Mouse (Mus musculus) CH12.LX (cell line): ENCODE results near the gene Sema7a. TPM values are rescaled to one million over a fixed set of nuclear protein-coding genes. Genes with fewer than 3 reads are reported as not detected.

ENCODE experiments used
- DNase-seq: peaks from one replicate; pipeline ENCODE4 v3.0.0-alpha.2; 2013; ENCODE audit errors: extremely low read depth
- H3K27ac ChIP-seq: 2 replicates; pipeline ENCODE4 v1.5.1; 2012; ENCODE audit warnings: low read depth, mild to moderate bottlenecking, control low read depth, moderate library complexity; ENCODE audit not compliant: insufficient read depth
- H3K27me3 ChIP-seq: replicated peaks from 2 replicates; pipeline ENCODE3; 2012; ENCODE audit warnings: inconsistent platforms
- H3K36me3 ChIP-seq, 2 experiments: replicated peaks in 1 of 2; 2 replicates each; pipeline versions ENCODE3 to v1.6.1; 2012; ENCODE audit warnings: inconsistent platforms in 1 of 2, low read length in 1 of 2, mild to moderate bottlenecking in 1 of 2, mixed read lengths in 1 of 2, moderate library complexity in 1 of 2; ENCODE audit not compliant: control insufficient read depth in 1 of 2, insufficient read depth in 1 of 2
- H3K4me1 ChIP-seq, 2 experiments: 2 replicates each; pipeline ENCODE4 v1.6.1; 2012; ENCODE audit warnings: inconsistent platforms in 1 of 2, moderate library complexity in 1 of 2; ENCODE audit not compliant: insufficient read depth in 2 of 2, control insufficient read depth in 1 of 2
- H3K4me2 ChIP-seq: 2 replicates; pipeline ENCODE4 v1.6.1; 2012; ENCODE audit warnings: low read depth, mild to moderate bottlenecking, control low read depth; ENCODE audit not compliant: poor library complexity, insufficient read depth, severe bottlenecking
- H3K4me3 ChIP-seq, 3 experiments: fragments of 150-350 bp in 1 of 3; sonication (generic) in 1 of 3; replicated peaks in 1 of 3; 2 replicates each; pipeline versions ENCODE3 to v1.5.1; 2011 to 2012; ENCODE audit warnings: low read depth in 2 of 3, low read length in 2 of 3, mild to moderate bottlenecking in 2 of 3, moderate library complexity in 2 of 3, control low read depth in 1 of 3, improper control_type of control experiment in 1 of 3, inconsistent platforms in 1 of 3, mixed read lengths in 1 of 3; ENCODE audit not compliant: poor library complexity in 1 of 3
- H3K79me2 ChIP-seq: replicated peaks from 2 replicates; pipeline ENCODE4 v1.6.1; 2012; ENCODE audit warnings: mild to moderate bottlenecking, moderate library complexity; ENCODE audit not compliant: control insufficient read depth, poor library complexity, insufficient read depth, severe bottlenecking; ENCODE audit errors: extremely low read depth
- H3K9ac ChIP-seq: 2 replicates; pipeline ENCODE4 v1.6.1; 2012; ENCODE audit warnings: low read depth, mild to moderate bottlenecking, control low read depth, moderate library complexity; ENCODE audit not compliant: insufficient read depth
- H3K9me3 ChIP-seq: replicated peaks from 2 replicates; pipeline ENCODE3; 2012; ENCODE audit warnings: low read length, inconsistent platforms, mixed read lengths
- BHLHE40 ChIP-seq: IDR thresholded peaks from 2 replicates; pipeline ENCODE4 v1.6.1; 2011; ENCODE audit warnings: mild to moderate bottlenecking, low read depth, low read length, improper control_type of control experiment
- CHD1 ChIP-seq: IDR thresholded peaks from 2 replicates; pipeline ENCODE4 v1.6.1; 2012; ENCODE audit warnings: low read depth, low read length, improper control_type of control experiment, inconsistent platforms
- CHD2 ChIP-seq: IDR thresholded peaks from 2 replicates; pipeline ENCODE4 v1.6.1; 2011; ENCODE audit warnings: low read length, improper control_type of control experiment
- CTCF ChIP-seq, 2 experiments: IDR thresholded peaks in 1 of 2; conservative IDR thresholded peaks in 1 of 2; 2 replicates each; pipeline ENCODE4 v1.5.1; 2011 to 2012; ENCODE audit warnings: low read depth in 2 of 2, low read length in 2 of 2, improper control_type of control experiment in 1 of 2, inconsistent platforms in 1 of 2, mild to moderate bottlenecking in 1 of 2, moderate library complexity in 1 of 2
- E2F4 ChIP-seq: IDR thresholded peaks from 2 replicates; pipeline ENCODE4 v1.6.1; 2011; ENCODE audit warnings: low read depth, low read length, improper control_type of control experiment; ENCODE audit not compliant: insufficient replicate concordance
- ELF1 ChIP-seq: IDR thresholded peaks from 2 replicates; pipeline ENCODE4 v1.6.1; 2014; ENCODE audit warnings: low read depth, mild to moderate bottlenecking, inconsistent platforms, low read length, improper control_type of control experiment
- EP300 ChIP-seq: IDR thresholded peaks from 2 replicates; pipeline ENCODE4 v1.6.1; 2011; ENCODE audit warnings: low read length, improper control_type of control experiment
- ETS1 ChIP-seq: conservative IDR thresholded peaks from 2 replicates; pipeline ENCODE4 v1.6.1; 2012; ENCODE audit warnings: low read depth, mild to moderate bottlenecking, inconsistent platforms, low read length, improper control_type of control experiment, moderate library complexity
- GABPA ChIP-seq: IDR thresholded peaks from 2 replicates; pipeline ENCODE4 v1.6.1; 2012; ENCODE audit warnings: low read depth, low read length, improper control_type of control experiment, inconsistent platforms; ENCODE audit not compliant: insufficient replicate concordance
- HCFC1 ChIP-seq: IDR thresholded peaks from 2 replicates; pipeline ENCODE4 v1.6.1; 2012; ENCODE audit warnings: low read depth, mild to moderate bottlenecking, inconsistent platforms, low read length, improper control_type of control experiment
- IRF4 ChIP-seq: IDR thresholded peaks from 2 replicates; pipeline ENCODE4 v1.6.1; 2014; ENCODE audit warnings: low read depth, mild to moderate bottlenecking, inconsistent platforms, low read length, improper control_type of control experiment
- JUN ChIP-seq: IDR thresholded peaks from 2 replicates; pipeline ENCODE4 v1.6.1; 2011; ENCODE audit warnings: low read depth, mild to moderate bottlenecking, low read length, improper control_type of control experiment, moderate library complexity; ENCODE audit not compliant: insufficient read depth
- JUND ChIP-seq: conservative IDR thresholded peaks from 2 replicates; pipeline ENCODE4 v1.6.1; 2011; ENCODE audit warnings: low read depth, low read length, improper control_type of control experiment
- KAT2A ChIP-seq: IDR thresholded peaks from 2 replicates; pipeline ENCODE4 v1.6.1; 2012; ENCODE audit warnings: low read length, improper control_type of control experiment, inconsistent platforms; ENCODE audit not compliant: insufficient replicate concordance
- MAFK ChIP-seq: IDR thresholded peaks from 2 replicates; pipeline ENCODE4 v1.6.1; 2011; ENCODE audit warnings: low read length, improper control_type of control experiment; ENCODE audit not compliant: insufficient replicate concordance
- MAX ChIP-seq: IDR thresholded peaks from 2 replicates; pipeline ENCODE4 v1.6.1; 2011; ENCODE audit warnings: low read length, improper control_type of control experiment
- MAZ ChIP-seq: IDR thresholded peaks from 2 replicates; pipeline ENCODE4 v1.6.1; 2012; ENCODE audit warnings: low read depth, mild to moderate bottlenecking, inconsistent platforms, low read length, improper control_type of control experiment, moderate library complexity
- MEF2A ChIP-seq: IDR thresholded peaks from 2 replicates; pipeline ENCODE4 v1.6.1; 2014; ENCODE audit warnings: low read depth, mild to moderate bottlenecking, inconsistent platforms, low read length, improper control_type of control experiment, borderline replicate concordance
- MXI1 ChIP-seq: IDR thresholded peaks from 2 replicates; pipeline ENCODE4 v1.6.1; 2011; ENCODE audit warnings: mild to moderate bottlenecking, low read depth, low read length, improper control_type of control experiment
- MYC ChIP-seq: IDR thresholded peaks from 2 replicates; pipeline ENCODE4 v1.6.1; 2011; ENCODE audit warnings: low read depth, mild to moderate bottlenecking, improper control_type of control experiment, low read length
- NELFE ChIP-seq: IDR thresholded peaks from 2 replicates; pipeline ENCODE4 v1.6.1; 2011; ENCODE audit warnings: low read depth, low read length, improper control_type of control experiment
- NRF1 ChIP-seq: IDR thresholded peaks from 2 replicates; pipeline ENCODE4 v1.6.1; 2014; ENCODE audit warnings: low read depth, mild to moderate bottlenecking, inconsistent platforms, low read length, improper control_type of control experiment, moderate library complexity
- PAX5 ChIP-seq: IDR thresholded peaks from 2 replicates; pipeline ENCODE4 v1.6.1; 2012; ENCODE audit warnings: low read length, inconsistent platforms, mixed read lengths
- POLR2A ChIP-seq: IDR thresholded peaks from 2 replicates; pipeline ENCODE4 v1.6.1; 2011; ENCODE audit warnings: low read depth, mild to moderate bottlenecking, improper control_type of control experiment, low read length
- POLR2AphosphoS2 ChIP-seq: IDR thresholded peaks from 2 replicates; pipeline ENCODE4 v1.6.1; 2011; ENCODE audit warnings: low read depth, low read length, improper control_type of control experiment
- RAD21 ChIP-seq: IDR thresholded peaks from 2 replicates; pipeline ENCODE4 v1.6.1; 2011; ENCODE audit warnings: low read depth, mild to moderate bottlenecking, low read length, improper control_type of control experiment, moderate library complexity
- RCOR1 ChIP-seq: conservative IDR thresholded peaks from 2 replicates; pipeline ENCODE4 v1.6.1; 2012; ENCODE audit warnings: low read depth, mild to moderate bottlenecking, inconsistent platforms, low read length, improper control_type of control experiment
- SIN3A ChIP-seq: IDR thresholded peaks from 2 replicates; pipeline ENCODE4 v1.6.1; 2012; ENCODE audit warnings: low read length, improper control_type of control experiment, inconsistent platforms
- SMC3 ChIP-seq: IDR thresholded peaks from 2 replicates; pipeline ENCODE4 v1.6.1; 2011; ENCODE audit warnings: low read depth, low read length, improper control_type of control experiment
- TBP ChIP-seq: conservative IDR thresholded peaks from 2 replicates; pipeline ENCODE4 v1.6.1; 2011; ENCODE audit warnings: low read depth, low read length, improper control_type of control experiment
- TCF12 ChIP-seq: IDR thresholded peaks from 2 replicates; pipeline ENCODE4 v1.6.1; 2014; ENCODE audit warnings: low read depth, mild to moderate bottlenecking, inconsistent platforms, low read length, improper control_type of control experiment
- UBTF ChIP-seq: IDR thresholded peaks from 2 replicates; pipeline ENCODE4 v1.6.1; 2012; ENCODE audit warnings: low read depth, mild to moderate bottlenecking, inconsistent platforms, low read length, improper control_type of control experiment, moderate library complexity
- USF1 ChIP-seq: IDR thresholded peaks from 2 replicates; pipeline ENCODE4 v1.6.1; 2014; ENCODE audit warnings: low read depth, mild to moderate bottlenecking, inconsistent platforms, low read length, improper control_type of control experiment
- USF2 ChIP-seq: conservative IDR thresholded peaks from 2 replicates; pipeline ENCODE4 v1.6.1; 2011; ENCODE audit warnings: low read depth, low read length, improper control_type of control experiment
- ZC3H11A ChIP-seq: IDR thresholded peaks from 2 replicates; pipeline ENCODE4 v1.6.1; 2012; ENCODE audit warnings: low read depth, mild to moderate bottlenecking, inconsistent platforms, low read length, improper control_type of control experiment
- ZKSCAN1 ChIP-seq: IDR thresholded peaks from 2 replicates; pipeline ENCODE4 v1.6.1; 2012; ENCODE audit warnings: low read depth, inconsistent platforms, low read length, improper control_type of control experiment, borderline replicate concordance
- ZMIZ1 ChIP-seq: IDR thresholded peaks from 2 replicates; pipeline ENCODE4 v1.6.1; 2012; ENCODE audit warnings: low read depth, mild to moderate bottlenecking, inconsistent platforms, low read length, improper control_type of control experiment
- ZNF384 ChIP-seq: IDR thresholded peaks from 2 replicates; pipeline ENCODE4 v1.6.1; 2012; ENCODE audit warnings: low read depth, low read length, improper control_type of control experiment, inconsistent platforms
- dilution Hi-C: fragments of 300-500 bp; cut with MboI; formaldehyde crosslinking; loops from 2 replicates; pipeline ENCODE4 v1.14.3; 2020; ENCODE audit warnings: low sequenced_read_pairs; ENCODE audit not compliant: extremely low pct_unique_long_range_greater_than_20kb, extremely low pct_ligation_motif_present
- in situ Hi-C: fragments of 300-500 bp; cut with MboI; formaldehyde crosslinking; loops from 3 replicates; pipeline ENCODE4 v1.14.3; 2019; ENCODE audit warnings: low sequenced_read_pairs, low pct_ligation_motif_present, low pct_unique_long_range_greater_than_20kb, mixed read lengths
- polyA plus RNA-seq: library from polyadenylated mRNA; unstranded; fragments of >175 nt; gene quantifications from 2 replicates; pipeline ENCODE4 v1.2.1, GENCODE M21; 2012; ENCODE audit warnings: low read depth; ENCODE audit not compliant: insufficient read length
- total RNA-seq, 2 experiments: library from RNA; depleted of rRNA; stranded (reverse); fragments of 300-350 nt in 1 of 2; fragments of >200 nt in 1 of 2; gene quantifications; 2 replicates each; pipeline ENCODE4 v1.2.3; 2012 to 2014

The Sema7a gene
- total and polyA plus RNA-seq, 3 experiments: 88.6 to 181 (median 89.4) TPM

DNA sequence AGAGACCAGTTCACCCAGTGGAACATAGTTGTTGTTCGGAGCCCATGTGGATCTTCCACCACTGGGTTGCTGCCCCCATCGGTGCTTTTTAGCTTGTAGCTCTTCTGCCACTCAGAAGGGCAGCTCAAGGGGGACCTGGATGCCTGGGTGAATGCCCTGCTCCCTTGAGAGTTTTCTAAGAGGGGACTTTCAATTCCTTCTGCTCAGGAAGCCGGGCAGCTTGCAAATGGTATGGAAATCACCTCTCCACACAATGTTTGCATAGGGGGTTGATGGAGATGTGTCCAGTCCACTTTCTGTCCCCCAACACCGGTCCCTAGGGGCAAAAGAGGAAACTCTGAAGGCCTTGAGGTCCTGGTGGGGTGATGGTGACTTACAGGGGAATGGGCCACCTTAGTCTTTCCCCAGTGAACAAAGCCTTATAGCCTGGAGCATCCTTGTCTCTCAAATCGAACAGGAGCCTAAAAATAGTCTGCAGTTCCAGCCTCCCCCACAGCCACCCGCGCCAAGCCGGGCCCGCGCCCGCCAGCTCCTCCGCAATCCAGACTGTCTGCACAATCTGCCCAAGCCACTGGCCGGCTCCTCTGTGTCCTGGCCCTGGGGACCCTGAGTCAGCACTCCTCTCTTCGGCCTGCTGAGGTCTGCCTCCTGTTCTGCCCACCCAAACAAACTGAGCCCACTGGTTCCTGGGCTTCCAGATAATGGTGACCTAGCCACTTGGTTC is 27.5 kb downstream of the Sema7a start:
- dilution Hi-C loops (no loop called here), in situ Hi-C loops (no loop called here)
- peak; percentile 88 for DNase-seq
- Histone ChIP-seq H3K27me3 (no peaks in the 10 kb centered on the region), H3K4me1 (peaks cover 74 to 98% of the 10 kb centered on the region in 2 experiments), H3K36me3 (peaks cover 8 to 12% of the 10 kb centered on the region in 2 experiments), H3K9ac (peak overlapping the region; percentile 77), H3K9me3 (no peaks in the 10 kb centered on the region), H3K27ac (peak overlapping the region; percentile 99), H3K79me2 (no peaks in the 10 kb centered on the region), H3K4me2 (peak overlapping the region; percentile 79)
- TF ChIP-seq SMC3 (no peak; the same call in none of the 2 replicates), ETS1 (peak; percentile 96), E2F4 (0 out of 2 replicates have a peak, but pooled peaks have one; percentile 1), RAD21 (peak; percentile 27), ELF1 (peak; percentile 62), BHLHE40 (peak; percentile 90), TBP (peak; percentile 74), POLR2AphosphoS2 (0 out of 2 replicates have a peak, but pooled peaks have one; percentile 31), USF1 (no peak), ZC3H11A (no peak), MXI1 (peak; percentile 63), CHD2 (peak; percentile 94), GABPA (no peak), UBTF (peak; percentile 69), RCOR1 (peak; percentile 88; the same call in 1 of the 2 replicates), MAZ (peak; percentile 93), SIN3A (peak; percentile 95), CHD1 (no peak), USF2 (0 out of 2 replicates have a peak, but pooled peaks have one; percentile 4), ZMIZ1 (peak; percentile 65), TCF12 (peak; percentile 98), NELFE (0 out of 2 replicates have a peak, but pooled peaks have one; percentile 44), MEF2A (peak; percentile 95), EP300 (peak; percentile 98), MAFK (peak; percentile 70), HCFC1 (no peak), POLR2A (peak; percentile 61), JUND (no peak), CTCF (conservative IDR thresholded peaks at IDR 0.05 in 1 of 2, IDR thresholded peaks at IDR 0.05 in 1 of 2; ENCODE audit: low read depth in 2 of 2, low read length in 2 of 2) (peak in 1 of 2 experiments; percentile 31; a peak in 1 of 4 replicates), MAX (peak; percentile 66), JUN (peak; percentile 9; the same call in 1 of the 2 replicates), MYC (peak; percentile 63), ZKSCAN1 (no peak), ZNF384 (peak; percentile 45), IRF4 (peak; percentile 97), PAX5 (no peak), KAT2A (peak; percentile 77; the same call in 1 of the 2 replicates), NRF1 (no peak)
- TF ChIP-seq, all 38 proteins: peak for 28
- peak overlapping the region in 2 of 3 experiments; percentile 23 to 33 for H3K4me3 ChIP-seq
